Mouse (Mus musculus): ENCODE data around the gene a.

DNA sequence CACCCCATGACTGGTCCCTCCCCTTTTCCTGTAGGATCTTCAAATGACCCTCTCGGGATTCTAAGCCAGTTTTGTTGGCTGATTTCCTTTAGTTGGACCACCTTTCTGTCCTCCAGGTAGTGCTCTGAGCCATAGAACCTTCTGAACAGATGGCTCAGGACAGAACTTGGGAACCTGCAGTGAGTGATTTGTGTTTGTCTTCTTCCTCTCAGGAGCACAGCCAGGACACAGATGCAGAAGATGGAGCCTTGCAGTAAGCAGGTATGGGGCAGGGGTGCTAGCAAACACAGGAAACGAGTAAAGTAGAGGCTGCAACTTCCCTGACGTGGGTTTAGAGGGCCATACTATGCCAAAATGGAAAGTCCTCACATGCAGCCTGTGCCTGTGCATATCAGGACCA lies 74.5 kb downstream of the a start:
- TF ChIP-seq CTCF (IDR thresholded peaks at IDR 0.05; ENCODE audit: low read depth, low read length) = no peak
- no peak for TF ChIP-seq GATA1 (IDR thresholded peaks at IDR 0.05; ENCODE audit: borderline replicate concordance, low read length)
- TF ChIP-seq POLR2AphosphoS5 (IDR thresholded peaks at IDR 0.05; ENCODE audit: insufficient replicate concordance, low read depth, low read length) = no peak
- TF ChIP-seq TAL1 (conservative IDR thresholded peaks at IDR 0.05; ENCODE audit: low read depth, low read length) = no peak
- no peak for TF ChIP-seq GATA2 (IDR thresholded peaks at IDR 0.05; ENCODE audit: borderline replicate concordance, low read depth, low read length)

All from G1E (cell line).